Mouse (Mus musculus): ENCODE measurements around the gene Wipf2.
"Not testable (repeated sequence)": the region's sequence is repeated elsewhere in the genome, so short reads cannot be mapped to it uniquely, and the experiment has no call there.

Wipf2 gene

GRCm38 (mm10) chr11:98930773-98931512 is 67.5 kb downstream of the Wipf2 start:
- DNase-seq (ENCODE audit: low spot score in 2 of 2) = no peak

GRCm38 (mm10) chr11:98931513-98932292 is 68.3 kb downstream of the Wipf2 start:
- DNase-seq (ENCODE audit: low spot score in 2 of 2) = no peak

- peak in 1 of 2 experiments; percentile 38 for DNase-seq (ENCODE audit: low spot score in 2 of 2)
Observed at GRCm38 (mm10) chr11:98932293-98933091, 69.1 kb downstream of the Wipf2 start.

- DNase-seq (ENCODE audit: low spot score in 2 of 2) = peak in 1 of 2 experiments; percentile 82
Observed at GRCm38 (mm10) chr11:98933151-98933550, 69.7 kb downstream of the Wipf2 start.

GRCm38 (mm10) chr11:98933847-98934246 is 70.4 kb downstream of the Wipf2 start:
- DNase-seq (ENCODE audit: low spot score in 2 of 2) = not testable (repeated sequence)

GRCm38 (mm10) chr11:98934367-98934766 is 70.9 kb downstream of the Wipf2 start:
- no peak for DNase-seq (ENCODE audit: low spot score in 2 of 2)

GRCm38 (mm10) chr11:98935123-98935522 is 71.7 kb downstream of the Wipf2 start:
- DNase-seq (ENCODE audit: low spot score in 2 of 2) = no peak

- DNase-seq (ENCODE audit: low spot score in 2 of 2) = no peak
Observed at GRCm38 (mm10) chr11:98936170-98936569, 72.7 kb downstream of the Wipf2 start.

GRCm38 (mm10) chr11:98936606-98937409 is 73.4 kb downstream of the Wipf2 start:
- DNase-seq (ENCODE audit: low spot score in 2 of 2) = no peak

GRCm38 (mm10) chr11:98937410-98937913 is 74.0 kb downstream of the Wipf2 start:
- peak; percentile 77 to 86 for DNase-seq (ENCODE audit: low spot score in 2 of 2)

GRCm38 (mm10) chr11:98937914-98938694 is 74.7 kb downstream of the Wipf2 start:
- DNase-seq (ENCODE audit: low spot score in 2 of 2) = no peak

GRCm38 (mm10) chr11:98938701-98939083 is 75.3 kb downstream of the Wipf2 start:
- no peak for DNase-seq (ENCODE audit: low spot score in 2 of 2)

- DNase-seq (ENCODE audit: low spot score in 2 of 2) = no peak
Observed at GRCm38 (mm10) chr11:98939084-98939952, 75.9 kb downstream of the Wipf2 start.

GRCm38 (mm10) chr11:98939953-98940641 is 76.7 kb downstream of the Wipf2 start:
- no peak for DNase-seq (ENCODE audit: low spot score in 2 of 2)

GRCm38 (mm10) chr11:98940776-98941175 is 77.3 kb downstream of the Wipf2 start:
- no peak for DNase-seq (ENCODE audit: low spot score in 2 of 2)

- no peak for DNase-seq (ENCODE audit: low spot score in 2 of 2)
Observed at GRCm38 (mm10) chr11:98941341-98941825, 77.9 kb downstream of the Wipf2 start.

- peak; percentile 70 to 76 for DNase-seq (ENCODE audit: low spot score in 2 of 2)
Observed at GRCm38 (mm10) chr11:98941826-98942550, 78.5 kb downstream of the Wipf2 start.

- no peak for DNase-seq (ENCODE audit: low spot score in 2 of 2)
Observed at GRCm38 (mm10) chr11:98942555-98942922, 79.1 kb downstream of the Wipf2 start.
